Mouse (Mus musculus): ENCODE results near the gene Ncf4. TPM values are rescaled to one million over a fixed set of nuclear protein-coding genes. Genes with fewer than 3 reads are reported as not detected.

Gene Ncf4
- polyA plus RNA-seq, 1 experiment from 2014 or later: 6.9 TPM

DNA sequence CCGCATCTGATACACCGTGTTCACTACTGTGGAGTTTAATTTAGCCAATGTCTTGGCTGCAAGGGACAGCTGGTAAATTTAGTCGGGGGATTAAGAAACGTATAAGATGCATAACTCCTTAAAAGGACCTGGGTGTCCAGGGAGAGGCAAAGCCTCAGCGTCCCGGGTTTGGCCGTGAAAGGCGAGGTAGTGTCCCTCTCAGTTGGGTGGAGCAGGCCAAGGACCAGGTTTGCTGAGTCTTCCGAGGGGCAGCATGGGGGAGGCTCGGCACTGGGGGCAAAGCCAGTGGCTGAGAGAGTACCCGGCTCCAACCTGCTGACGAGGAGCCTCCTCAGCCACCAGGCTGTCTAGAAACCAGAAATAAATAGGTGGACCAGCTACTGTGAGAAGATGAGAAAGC lies 16.8 kb upstream of the Ncf4 start:
- Histone ChIP-seq H3K36me3 (ENCODE audit: control insufficient read depth, insufficient read depth, low read length) (no peaks in the 10 kb centered on the region), H3K4me3 (ENCODE audit: low read depth, low read length) (no peak overlapping the region), H3K4me1 (replicated peaks; ENCODE audit: control insufficient read depth, insufficient read depth, low read length) (no peaks in the 10 kb centered on the region; the same call in 1 of the 2 replicates), H3K9ac (ENCODE audit: low read depth, low read length) (no peak overlapping the region), H3K27ac (ENCODE audit: low read depth, low read length) (no peak overlapping the region), H3K27me3 (ENCODE audit: control insufficient read depth, insufficient read depth, low read length) (no peaks in the 10 kb centered on the region), H3K9me3 (ENCODE audit: control insufficient read depth, low read length) (no peaks in the 10 kb centered on the region), H3K4me2 (replicated peaks; ENCODE audit: low read depth, low read length) (no peak overlapping the region)
- ATAC-seq (ENCODE audit: low FRiP score): no peak
- WGBS: 88% methylated on average over 12 of the region's 12 CpGs
- no peak for DNase-seq (ENCODE audit: low spot score)

DNA sequence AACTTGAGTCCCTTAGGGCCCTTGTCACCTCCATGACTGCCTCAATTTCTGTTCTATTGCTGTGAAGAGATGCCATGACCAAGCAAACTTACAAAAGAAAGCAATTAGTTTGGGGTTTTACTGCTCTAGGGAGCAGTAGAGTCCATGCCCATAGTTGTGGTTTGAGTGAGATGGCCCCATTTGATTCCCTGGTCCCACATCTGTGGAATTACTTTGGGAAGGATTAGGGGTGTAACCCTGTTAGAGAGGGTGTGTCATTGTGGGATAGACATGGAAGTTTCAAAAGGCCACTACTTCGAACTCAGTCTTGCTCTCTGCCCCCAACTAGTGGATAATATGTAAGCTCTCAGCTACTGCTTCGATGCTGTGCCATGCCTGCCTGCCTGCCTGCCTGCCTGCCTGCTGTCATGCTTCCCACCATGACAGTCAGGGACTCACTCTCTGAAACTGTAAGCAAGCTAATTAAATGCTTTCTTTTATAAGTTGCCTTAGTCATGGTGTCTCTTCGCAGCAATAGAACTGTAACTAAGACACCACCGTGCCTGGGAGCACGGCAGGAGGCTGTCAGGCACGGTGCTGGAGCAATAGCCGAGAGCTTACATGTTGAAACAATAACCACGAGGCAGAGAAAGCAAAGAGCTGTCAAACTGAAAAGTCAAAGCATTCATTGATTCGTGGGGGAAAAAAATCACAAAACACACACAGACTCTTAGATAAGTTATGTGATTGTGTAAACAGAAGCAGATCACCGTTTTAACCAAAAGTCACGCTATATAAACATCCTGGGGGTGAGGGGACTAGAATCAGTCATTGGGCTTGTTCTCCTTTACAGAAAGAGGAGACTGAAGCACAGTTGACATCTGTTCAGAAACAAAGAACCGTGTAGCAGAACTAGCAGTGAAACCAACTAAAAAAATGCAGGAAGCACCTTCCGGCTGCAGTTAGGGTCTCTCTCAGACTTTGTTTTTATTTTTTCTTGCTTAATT lies 13.0 kb upstream of the Ncf4 start:
- DNase-seq (ENCODE audit: low spot score): peak; percentile 54
- Histone ChIP-seq H3K27ac (ENCODE audit: low read depth, low read length) (no peak overlapping the region), H3K36me3 (ENCODE audit: control insufficient read depth, insufficient read depth, low read length) (no peaks in the 10 kb centered on the region), H3K27me3 (ENCODE audit: control insufficient read depth, insufficient read depth, low read length) (no peaks in the 10 kb centered on the region), H3K4me1 (replicated peaks; ENCODE audit: control insufficient read depth, insufficient read depth, low read length) (no peaks in the 10 kb centered on the region; the same call in 1 of the 2 replicates), H3K4me2 (replicated peaks; ENCODE audit: low read depth, low read length) (no peak overlapping the region), H3K9ac (ENCODE audit: low read depth, low read length) (no peak overlapping the region), H3K9me3 (ENCODE audit: control insufficient read depth, low read length) (no peaks in the 10 kb centered on the region), H3K4me3 (ENCODE audit: low read depth, low read length) (no peak overlapping the region)
- 21% methylated on average over 13 of the region's 13 CpGs for WGBS
- ATAC-seq (ENCODE audit: low FRiP score): peak; percentile 89

DNA sequence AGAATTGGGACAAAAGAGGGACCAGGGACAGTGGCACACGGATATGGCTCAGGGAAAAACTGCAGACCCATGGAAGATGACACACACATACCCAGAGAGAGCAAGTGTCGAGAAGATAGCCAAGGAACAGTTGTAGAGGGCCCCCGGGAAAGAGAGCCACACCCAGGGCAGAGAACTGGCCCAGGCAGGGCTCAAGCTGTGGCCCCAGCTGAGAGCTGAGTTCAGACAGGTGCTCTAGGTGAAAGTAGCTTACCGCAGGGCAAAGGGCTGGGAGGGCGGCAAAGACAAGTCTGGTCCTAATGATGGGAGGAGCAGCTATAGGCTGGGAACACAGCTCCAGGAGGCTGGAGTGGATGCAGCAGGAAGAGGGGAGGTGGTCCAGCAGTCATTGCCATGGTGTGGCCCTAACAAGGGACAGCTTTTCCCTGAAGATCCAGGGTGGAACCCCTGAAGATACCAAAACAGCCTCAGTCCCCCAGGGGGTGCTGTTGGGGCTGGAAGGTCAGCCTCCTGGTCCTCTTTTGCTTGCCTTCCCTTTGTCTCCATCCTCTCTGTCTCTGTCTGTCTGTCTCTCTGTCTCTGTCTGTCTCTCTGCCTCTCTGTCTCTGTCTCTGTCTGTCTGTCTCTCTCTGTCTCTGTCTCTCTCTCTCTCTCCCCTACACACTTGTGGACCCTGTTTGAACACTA lies 9.6 kb upstream of the Ncf4 start:
- no peak overlapping the region for H3K4me2 ChIP-seq (replicated peaks; ENCODE audit: low read depth, low read length)
- H3K9ac ChIP-seq (ENCODE audit: low read depth, low read length): no peak overlapping the region
- WGBS: 75% methylated on average over 5 of the region's 5 CpGs
- H3K36me3 ChIP-seq (ENCODE audit: control insufficient read depth, insufficient read depth, low read length): no peaks in the 10 kb centered on the region
- no peaks in the 10 kb centered on the region; the same call in 1 of the 2 replicates for H3K4me1 ChIP-seq (replicated peaks; ENCODE audit: control insufficient read depth, insufficient read depth, low read length)
- H3K9me3 ChIP-seq (ENCODE audit: control insufficient read depth, low read length): no peaks in the 10 kb centered on the region
- no peak overlapping the region for H3K4me3 ChIP-seq (ENCODE audit: low read depth, low read length)
- DNase-seq (ENCODE audit: low spot score) (no peak), ATAC-seq (ENCODE audit: low FRiP score) (no peak)
- H3K27ac ChIP-seq (ENCODE audit: low read depth, low read length): no peak overlapping the region
- H3K27me3 ChIP-seq (ENCODE audit: control insufficient read depth, insufficient read depth, low read length): no peaks in the 10 kb centered on the region

DNA sequence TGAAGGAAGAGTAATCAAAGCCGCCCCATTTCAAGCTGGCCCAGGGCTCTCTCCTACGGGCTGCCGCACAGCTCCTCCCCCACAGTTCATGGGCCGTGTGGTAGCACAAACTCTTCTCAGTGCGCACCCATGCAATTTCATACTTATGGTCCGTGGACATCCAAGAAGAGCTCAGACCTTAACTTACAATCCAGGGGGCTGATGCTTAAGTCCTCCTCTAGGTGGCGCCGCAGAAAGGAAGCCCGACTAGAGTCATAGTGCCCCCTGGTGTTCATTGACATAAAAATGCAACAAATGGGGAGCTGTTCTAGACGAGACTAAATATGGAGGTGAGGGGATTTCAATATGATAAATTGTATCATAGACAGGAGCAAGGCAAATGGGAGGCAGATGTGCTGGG lies 5.1 kb upstream of the Ncf4 start:
- Histone ChIP-seq H3K4me1 (replicated peaks; ENCODE audit: control insufficient read depth, insufficient read depth, low read length) (no peaks in the 10 kb centered on the region), H3K9ac (ENCODE audit: low read depth, low read length) (no peak overlapping the region), H3K9me3 (ENCODE audit: control insufficient read depth, low read length) (no peaks in the 10 kb centered on the region), H3K36me3 (ENCODE audit: control insufficient read depth, insufficient read depth, low read length) (no peaks in the 10 kb centered on the region), H3K4me2 (replicated peaks; ENCODE audit: low read depth, low read length) (no peak overlapping the region), H3K4me3 (ENCODE audit: low read depth, low read length) (no peak overlapping the region), H3K27me3 (ENCODE audit: control insufficient read depth, insufficient read depth, low read length) (no peaks in the 10 kb centered on the region; the same call in 1 of the 2 replicates), H3K27ac (ENCODE audit: low read depth, low read length) (no peak overlapping the region)
- WGBS: 30% methylated on average over 10 of the region's 10 CpGs
- DNase-seq (ENCODE audit: low spot score): peak; percentile 89
- ATAC-seq (ENCODE audit: low FRiP score): no peak

DNA sequence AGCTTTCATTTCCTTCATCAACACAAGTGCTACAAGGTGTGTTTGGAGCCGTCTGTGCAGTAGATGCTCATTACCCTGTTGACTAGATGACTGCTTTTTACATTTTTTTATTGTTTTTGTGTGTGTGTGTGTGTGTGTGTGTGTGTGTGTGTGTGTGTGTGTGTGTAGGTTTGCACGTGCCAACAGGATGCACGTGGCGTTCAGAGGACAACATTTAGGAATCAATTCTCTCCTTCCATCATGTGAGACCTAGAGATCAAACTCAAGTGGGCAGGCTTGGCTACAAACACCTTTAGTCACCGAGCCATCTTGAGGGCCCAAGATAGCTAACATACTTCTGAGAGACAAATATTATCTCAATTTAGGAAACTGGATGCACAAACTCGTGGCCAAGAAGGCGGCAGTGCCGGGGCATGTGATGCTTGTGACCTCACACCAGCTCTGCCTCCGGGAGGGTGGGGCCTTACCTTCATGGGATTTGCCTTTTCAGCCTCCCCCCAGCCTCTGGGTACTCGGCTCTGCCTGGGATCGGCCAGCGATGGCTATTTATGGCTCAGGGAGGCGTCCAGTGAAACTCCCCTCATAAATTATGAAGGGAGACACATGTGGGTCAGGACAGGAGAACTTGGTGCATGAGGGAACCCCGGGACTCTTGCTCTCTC lies 4.5 kb upstream of the Ncf4 start:
- H3K27me3 ChIP-seq (ENCODE audit: control insufficient read depth, insufficient read depth, low read length): no peaks in the 10 kb centered on the region; the same call in 1 of the 2 replicates
- WGBS: 85% methylated on average over 14 of the region's 14 CpGs
- no peak overlapping the region for H3K9ac ChIP-seq (ENCODE audit: low read depth, low read length)
- no peak overlapping the region for H3K4me3 ChIP-seq (ENCODE audit: low read depth, low read length)
- no peaks in the 10 kb centered on the region for H3K36me3 ChIP-seq (ENCODE audit: control insufficient read depth, insufficient read depth, low read length)
- DNase-seq (ENCODE audit: low spot score): no peak
- H3K4me2 ChIP-seq (replicated peaks; ENCODE audit: low read depth, low read length): no peak overlapping the region
- ATAC-seq (ENCODE audit: low FRiP score): no peak
- H3K27ac ChIP-seq (ENCODE audit: low read depth, low read length): no peak overlapping the region
- no peaks in the 10 kb centered on the region for H3K9me3 ChIP-seq (ENCODE audit: control insufficient read depth, low read length)
- H3K4me1 ChIP-seq (replicated peaks; ENCODE audit: control insufficient read depth, insufficient read depth, low read length): no peaks in the 10 kb centered on the region

DNA sequence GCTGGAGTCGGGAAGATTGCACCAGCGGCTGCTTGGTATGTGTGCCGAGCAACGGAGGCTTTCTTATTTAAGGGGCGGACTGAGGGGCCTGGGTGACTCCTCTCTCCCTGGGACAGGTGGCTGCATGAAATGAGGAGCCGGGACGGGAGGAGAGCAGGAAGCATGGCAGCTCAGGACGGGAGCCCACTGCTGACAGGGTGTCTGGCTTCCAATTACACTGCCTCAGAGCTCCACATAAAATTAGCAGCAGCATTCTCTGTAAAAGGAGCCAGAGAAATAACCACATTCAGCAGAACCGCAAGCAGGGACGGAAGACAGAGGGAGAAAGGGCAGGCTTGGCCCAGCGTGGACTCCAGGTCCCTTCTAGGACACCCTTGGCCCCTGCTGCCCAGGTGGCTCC lies 3.3 kb upstream of the Ncf4 start:
- H3K27me3 ChIP-seq (ENCODE audit: control insufficient read depth, insufficient read depth, low read length): no peaks in the 10 kb centered on the region; the same call in 1 of the 2 replicates
- no peaks in the 10 kb centered on the region for H3K36me3 ChIP-seq (ENCODE audit: control insufficient read depth, insufficient read depth, low read length)
- no peak for ATAC-seq (ENCODE audit: low FRiP score)
- H3K4me1 ChIP-seq (replicated peaks; ENCODE audit: control insufficient read depth, insufficient read depth, low read length): no peaks in the 10 kb centered on the region
- no peak overlapping the region for H3K4me3 ChIP-seq (ENCODE audit: low read depth, low read length)
- no peak overlapping the region for H3K27ac ChIP-seq (ENCODE audit: low read depth, low read length)
- DNase-seq (ENCODE audit: low spot score): no peak
- no peaks in the 10 kb centered on the region for H3K9me3 ChIP-seq (ENCODE audit: control insufficient read depth, low read length)
- 57% methylated on average over 11 of the region's 11 CpGs for WGBS
- no peak overlapping the region for H3K4me2 ChIP-seq (replicated peaks; ENCODE audit: low read depth, low read length)
- H3K9ac ChIP-seq (ENCODE audit: low read depth, low read length): no peak overlapping the region

DNA sequence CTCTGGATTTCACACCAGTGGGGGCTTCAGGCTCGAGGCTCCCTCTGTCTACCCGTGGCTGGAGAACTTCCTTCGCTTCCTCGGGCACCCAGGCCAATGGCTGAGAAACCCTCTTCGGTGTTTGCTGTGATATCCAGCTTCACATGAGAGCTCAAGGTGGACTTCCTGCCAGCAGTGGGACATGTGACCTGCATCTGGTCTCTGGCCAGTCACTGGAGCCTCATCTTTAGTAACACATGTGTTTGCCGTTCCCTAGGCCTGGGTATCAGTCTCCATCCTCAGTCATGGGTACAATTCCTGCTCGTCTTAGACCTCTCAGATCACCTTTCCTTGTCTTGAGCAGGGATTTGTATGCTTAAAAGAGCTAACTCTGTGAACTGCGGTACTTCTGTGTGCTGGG lies 1.5 kb upstream of the Ncf4 start:
- ATAC-seq (ENCODE audit: low FRiP score) (no peak), DNase-seq (ENCODE audit: low spot score) (no peak)
- Histone ChIP-seq H3K27me3 (ENCODE audit: control insufficient read depth, insufficient read depth, low read length) (no peaks in the 10 kb centered on the region; the same call in 1 of the 2 replicates), H3K4me3 (ENCODE audit: low read depth, low read length) (no peak overlapping the region), H3K9me3 (ENCODE audit: control insufficient read depth, low read length) (no peaks in the 10 kb centered on the region), H3K4me1 (replicated peaks; ENCODE audit: control insufficient read depth, insufficient read depth, low read length) (no peaks in the 10 kb centered on the region), H3K4me2 (replicated peaks; ENCODE audit: low read depth, low read length) (no peak overlapping the region), H3K36me3 (ENCODE audit: control insufficient read depth, insufficient read depth, low read length) (no peaks in the 10 kb centered on the region), H3K27ac (ENCODE audit: low read depth, low read length) (no peak overlapping the region), H3K9ac (ENCODE audit: low read depth, low read length) (no peak overlapping the region)
- 85% methylated on average over 8 of the region's 8 CpGs for WGBS

DNA sequence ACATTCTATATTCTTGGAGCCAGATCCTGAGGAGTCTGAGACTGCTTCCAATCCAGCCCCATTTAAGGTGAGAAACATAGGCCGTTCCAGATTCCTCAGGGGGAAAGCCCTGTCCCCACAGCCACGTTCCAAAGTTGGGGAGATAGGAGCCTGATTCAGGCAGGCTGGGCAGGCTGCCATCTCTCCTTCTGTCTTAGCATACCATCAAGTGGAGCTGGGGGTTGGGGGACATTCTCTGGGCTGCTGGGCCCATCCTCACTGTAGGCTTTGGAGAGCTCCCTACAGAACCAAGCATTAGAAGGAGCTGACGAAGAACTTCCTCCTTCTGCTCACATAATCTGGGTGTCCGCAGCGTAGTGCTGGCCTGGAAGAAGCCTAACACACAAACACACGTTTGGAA lies 827 bp upstream of the Ncf4 start:
- H3K36me3 ChIP-seq (ENCODE audit: control insufficient read depth, insufficient read depth, low read length): no peaks in the 10 kb centered on the region
- no peaks in the 10 kb centered on the region for H3K9me3 ChIP-seq (ENCODE audit: control insufficient read depth, low read length)
- H3K9ac ChIP-seq (ENCODE audit: low read depth, low read length): no peak overlapping the region
- H3K27ac ChIP-seq (ENCODE audit: low read depth, low read length): no peak overlapping the region
- DNase-seq (ENCODE audit: low spot score) (no peak), ATAC-seq (ENCODE audit: low FRiP score) (no peak)
- no peak overlapping the region for H3K4me2 ChIP-seq (replicated peaks; ENCODE audit: low read depth, low read length)
- H3K4me3 ChIP-seq (ENCODE audit: low read depth, low read length): no peak overlapping the region
- H3K27me3 ChIP-seq (ENCODE audit: control insufficient read depth, insufficient read depth, low read length): no peaks in the 10 kb centered on the region; the same call in 1 of the 2 replicates
- WGBS: 81% methylated on average over 6 of the region's 6 CpGs
- H3K4me1 ChIP-seq (replicated peaks; ENCODE audit: control insufficient read depth, insufficient read depth, low read length): no peaks in the 10 kb centered on the region
